Mouse (Mus musculus) cortical plate, adult 2 months (tissue): ENCODE data around the gene Icam4. TPM values are rescaled to one million over a fixed set of nuclear protein-coding genes. Genes with fewer than 3 reads are reported as not detected.
A peak's percentile ranks its signal among the peaks of the same experiment; 100 is the strongest.
"Not testable (repeated sequence)": the region's sequence is repeated elsewhere in the genome, so short reads cannot be mapped to it uniquely, and the experiment has no call there.

Experiments
- H3K27ac ChIP-seq: fragments of 200-500 bp; 2 replicates; pipeline ENCODE4 v1.5.1; 2012; ENCODE audit warnings: low read length, control low read depth, inconsistent platforms; ENCODE audit not compliant: insufficient read depth
- H3K4me1 ChIP-seq: fragments of 200-500 bp; 2 replicates; pipeline ENCODE4 v1.6.1; 2011; ENCODE audit warnings: low read length; ENCODE audit not compliant: control insufficient read depth, insufficient read depth
- H3K4me3 ChIP-seq: fragments of 200-500 bp; 2 replicates; pipeline ENCODE4 v1.5.1; 2011; ENCODE audit warnings: mild to moderate bottlenecking, low read length, control low read depth; ENCODE audit not compliant: insufficient read depth
- CTCF ChIP-seq: fragments of 200-500 bp; IDR thresholded peaks from 2 replicates; pipeline ENCODE4 v1.5.1; 2011; ENCODE audit warnings: mild to moderate bottlenecking, control low read depth, low read length; ENCODE audit not compliant: insufficient read depth; ENCODE audit errors: extremely low read depth
- POLR2A ChIP-seq: fragments of 200-500 bp; IDR thresholded peaks from 2 replicates; pipeline ENCODE4 v1.6.1; 2011; ENCODE audit warnings: mild to moderate bottlenecking, low read length, control low read depth; ENCODE audit not compliant: insufficient read depth; ENCODE audit errors: extremely low read depth
- polyA plus RNA-seq: library from polyadenylated mRNA; depleted of rRNA; stranded (reverse); fragments of >200 nt; gene quantifications from 2 replicates; pipeline ENCODE4 v1.2.3, GENCODE M21; 2012

Icam4 gene
- polyA plus RNA-seq, 1 experiment, result 1.7 TPM

- TF ChIP-seq CTCF (no peak), POLR2A (no peak)
- no peak overlapping the region for H3K4me3 ChIP-seq
- no peaks in the 10 kb centered on the region for H3K4me1 ChIP-seq
- H3K27ac ChIP-seq, result no peak overlapping the region
These were observed 18.8 kb upstream of the Icam4 start for GRCm38 (mm10) chr9:21010362-21010761.

- not testable (repeated sequence) for H3K4me3 ChIP-seq, H3K4me1 ChIP-seq, H3K27ac ChIP-seq
These were observed 18.1 kb upstream of the Icam4 start for GRCm38 (mm10) chr9:21010939-21011541.

- no peaks in the 10 kb centered on the region for H3K4me1 ChIP-seq
- no peak overlapping the region for H3K4me3 ChIP-seq
- no peak for TF ChIP-seq CTCF
- no peak for TF ChIP-seq POLR2A
- no peak overlapping the region for H3K27ac ChIP-seq
These were observed 17.3 kb upstream of the Icam4 start for GRCm38 (mm10) chr9:21011846-21012312.

- no peak for TF ChIP-seq CTCF
- TF ChIP-seq POLR2A, result no peak
- H3K4me1 ChIP-seq, result no peaks in the 10 kb centered on the region
- H3K4me3 ChIP-seq, result no peak overlapping the region
- H3K27ac ChIP-seq, result no peak overlapping the region
These were observed 16.8 kb upstream of the Icam4 start for GRCm38 (mm10) chr9:21012368-21012767.

- no peak for TF ChIP-seq POLR2A
- no peak for TF ChIP-seq CTCF
- Histone ChIP-seq H3K4me3 (peak overlapping the region; percentile 16; the same call in 1 of the 2 replicates), H3K27ac (no peak overlapping the region)
These were observed 14.2 kb upstream of the Icam4 start for GRCm38 (mm10) chr9:21014691-21015570.

GRCm38 (mm10) chr9:21015571-21016130 lies 13.5 kb upstream of the Icam4 start, which contains the start of gene Icam1:
TSS of gene Icam1 (plus strand) at chr9:21015985.
- TF ChIP-seq POLR2A, result 0 out of 2 replicates have a peak, but pooled peaks have one; percentile 31
- TF ChIP-seq CTCF, result no peak
- Histone ChIP-seq H3K4me3 (peak within 1 kb of the TSS; percentile 16), H3K4me1 (no peaks in the 10 kb centered on the region), H3K27ac (no peak within 1 kb of the TSS)

More at GRCm38 (mm10) chr9:21014691-21015570, 14.2 kb upstream of the Icam4 start:
- H3K4me1 ChIP-seq, result no peaks in the 10 kb centered on the region

- H3K27ac ChIP-seq, result no peak overlapping the region
- no peaks in the 10 kb centered on the region for H3K4me1 ChIP-seq
- TF ChIP-seq POLR2A, result no peak
- TF ChIP-seq CTCF, result no peak
- peak overlapping the region; percentile 16 for H3K4me3 ChIP-seq
These were observed 12.6 kb upstream of the Icam4 start for GRCm38 (mm10) chr9:21016331-21017176.

GRCm38 (mm10) chr9:21017177-21017575 lies 12.0 kb upstream of the Icam4 start:
- Histone ChIP-seq H3K4me1 (no peaks in the 10 kb centered on the region), H3K4me3 (no peak overlapping the region), H3K27ac (no peak overlapping the region)
- TF ChIP-seq POLR2A (no peak), CTCF (no peak)

- no peaks in the 10 kb centered on the region for H3K4me1 ChIP-seq
- TF ChIP-seq POLR2A (no peak), CTCF (no peak)
These were observed 10.6 kb upstream of the Icam4 start for GRCm38 (mm10) chr9:21018600-21018999.

More at GRCm38 (mm10) chr9:21018600-21018999, 10.6 kb upstream of the Icam4 start:
- H3K27ac ChIP-seq, result no peak overlapping the region
- H3K4me3 ChIP-seq, result no peak overlapping the region
